Mouse (Mus musculus) midbrain, embryonic 13.5 days (tissue): Measurements from ENCODE around the gene Tdrd3. TPM values are rescaled to one million over a fixed set of nuclear protein-coding genes. Genes with fewer than 3 reads are reported as not detected.

Experiments
- ATAC-seq: fragments of 200-750 bp; cut with Nextera tagmentation; 2 replicates; pipeline ENCODE4 v1.8.0; 2017; ENCODE audit warnings: mild to moderate bottlenecking, moderate TSS enrichment, moderate library complexity
- H3K27ac ChIP-seq: fragments of 300-500 bp; sonication (generic); 2 replicates; pipeline ENCODE4 v1.5.1; 2015; ENCODE audit warnings: inconsistent platforms, mild to moderate bottlenecking, moderate library complexity
- H3K27me3 ChIP-seq: fragments of 300-500 bp; sonication (generic); 2 replicates; pipeline ENCODE4 v1.6.1; 2015; ENCODE audit warnings: mild to moderate bottlenecking, inconsistent platforms
- H3K36me3 ChIP-seq: fragments of 300-500 bp; sonication (generic); 2 replicates; pipeline ENCODE4 v1.6.1; 2015; ENCODE audit warnings: mild to moderate bottlenecking, inconsistent platforms
- H3K4me1 ChIP-seq: fragments of 300-500 bp; sonication (generic); replicated peaks from 2 replicates; pipeline ENCODE4 v1.6.1; 2015; ENCODE audit warnings: inconsistent platforms
- H3K4me2 ChIP-seq: fragments of 300-500 bp; sonication (generic); replicated peaks from 2 replicates; pipeline ENCODE4 v1.6.1; 2015; ENCODE audit warnings: moderate library complexity, mild to moderate bottlenecking, inconsistent platforms
- H3K4me3 ChIP-seq: fragments of 300-500 bp; sonication (generic); replicated peaks from 2 replicates; pipeline ENCODE4 v1.5.1; 2015; ENCODE audit warnings: mild to moderate bottlenecking, inconsistent platforms
- H3K9ac ChIP-seq: fragments of 300-500 bp; sonication (generic); replicated peaks from 2 replicates; pipeline ENCODE4 v1.6.1; 2015; ENCODE audit warnings: mild to moderate bottlenecking, inconsistent platforms
- H3K9me3 ChIP-seq: fragments of 300-500 bp; sonication (generic); 2 replicates; pipeline ENCODE4 v1.6.1; 2016; ENCODE audit warnings: mild to moderate bottlenecking, inconsistent platforms
- WGBS: fragments of 180-500 bp; shearing (Covaris S2); methylation state at CpG from one replicate; pipeline ENCODE4 v1.1.7; 2015; 5-methylcytosine and 5-hydroxymethylcytosine counted together
- polyA plus RNA-seq: library from polyadenylated mRNA; unstranded; fragments of >200 nt; fragmentation: Nextera tagmentation; extraction: Ambion mirVana; gene quantifications from 2 replicates; pipeline ENCODE4 v1.2.1, GENCODE M21; 2015

Gene Tdrd3
- polyA plus RNA-seq, 1 experiment from 2014 or later = 45.5 TPM

- H3K9ac ChIP-seq = no peak overlapping the region
- H3K9me3 ChIP-seq = no peaks in the 10 kb centered on the region
- no peak overlapping the region for H3K4me3 ChIP-seq
- peaks cover 23% of the 10 kb centered on the region for H3K4me1 ChIP-seq
- H3K27me3 ChIP-seq = no peaks in the 10 kb centered on the region
- H3K4me2 ChIP-seq = no peak overlapping the region
- H3K27ac ChIP-seq = no peak overlapping the region
- no peak for ATAC-seq
- no peaks in the 10 kb centered on the region for H3K36me3 ChIP-seq
- WGBS = 95% methylated on average over 3 of the region's 3 CpGs
Measured at GRCm38 (mm10) chr14:87422432-87422831, 6.0 kb downstream of the Tdrd3 start.

DNA sequence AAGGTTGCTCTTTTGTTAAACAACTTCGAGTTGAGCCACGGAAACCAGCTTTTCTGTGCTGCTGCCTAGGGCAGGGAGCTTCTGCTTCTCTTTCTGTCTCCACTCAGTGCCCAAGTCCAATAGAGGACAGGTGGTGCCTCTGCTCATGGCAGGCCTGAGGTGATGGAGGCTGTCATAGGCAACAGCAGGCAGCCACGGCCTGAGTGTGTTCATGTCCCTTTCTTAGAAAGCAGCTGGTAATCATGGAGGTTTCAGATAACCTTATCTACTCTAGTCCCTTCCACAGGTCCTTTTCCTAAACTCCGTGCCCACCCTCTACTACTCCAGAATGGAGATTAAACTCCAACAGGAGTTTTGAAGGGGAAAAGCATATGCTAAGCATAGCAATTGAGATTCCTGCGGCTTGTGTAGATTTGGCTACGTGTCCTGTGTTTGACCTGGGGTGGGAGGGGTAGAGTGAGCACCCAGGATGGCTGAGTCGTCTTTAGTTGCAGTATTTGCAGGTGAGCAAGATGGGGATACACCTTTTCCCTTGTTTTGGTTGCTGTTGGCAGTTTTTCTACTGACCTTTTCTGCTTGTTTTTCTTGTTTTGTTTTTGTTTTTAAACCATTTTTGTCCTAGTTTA, 10.0 kb downstream of the Tdrd3 start:
- no peak overlapping the region for H3K4me2 ChIP-seq
- no peak overlapping the region for H3K27ac ChIP-seq
- no peaks in the 10 kb centered on the region for H3K27me3 ChIP-seq
- H3K9ac ChIP-seq = no peak overlapping the region
- 77% methylated on average over 7 of the region's 7 CpGs for WGBS
- ATAC-seq = 0 out of 2 replicates have a peak, but pooled peaks have one; percentile 66
- no peaks in the 10 kb centered on the region for H3K4me1 ChIP-seq
- no peaks in the 10 kb centered on the region for H3K9me3 ChIP-seq
- H3K4me3 ChIP-seq = no peak overlapping the region
- no peaks in the 10 kb centered on the region for H3K36me3 ChIP-seq

- 97% methylated on average over 4 of the region's 4 CpGs for WGBS
- Histone ChIP-seq H3K4me3 (no peak overlapping the region), H3K4me2 (no peak overlapping the region), H3K27me3 (no peaks in the 10 kb centered on the region), H3K9ac (no peak overlapping the region), H3K36me3 (no peaks in the 10 kb centered on the region), H3K4me1 (no peaks in the 10 kb centered on the region), H3K27ac (no peak overlapping the region), H3K9me3 (no peaks in the 10 kb centered on the region)
- no peak for ATAC-seq
Measured at GRCm38 (mm10) chr14:87427032-87427431, 10.6 kb downstream of the Tdrd3 start.

- WGBS = 87% methylated on average over 5 of the region's 5 CpGs
Measured at GRCm38 (mm10) chr14:87427659-87428289, 11.3 kb downstream of the Tdrd3 start.

DNA sequence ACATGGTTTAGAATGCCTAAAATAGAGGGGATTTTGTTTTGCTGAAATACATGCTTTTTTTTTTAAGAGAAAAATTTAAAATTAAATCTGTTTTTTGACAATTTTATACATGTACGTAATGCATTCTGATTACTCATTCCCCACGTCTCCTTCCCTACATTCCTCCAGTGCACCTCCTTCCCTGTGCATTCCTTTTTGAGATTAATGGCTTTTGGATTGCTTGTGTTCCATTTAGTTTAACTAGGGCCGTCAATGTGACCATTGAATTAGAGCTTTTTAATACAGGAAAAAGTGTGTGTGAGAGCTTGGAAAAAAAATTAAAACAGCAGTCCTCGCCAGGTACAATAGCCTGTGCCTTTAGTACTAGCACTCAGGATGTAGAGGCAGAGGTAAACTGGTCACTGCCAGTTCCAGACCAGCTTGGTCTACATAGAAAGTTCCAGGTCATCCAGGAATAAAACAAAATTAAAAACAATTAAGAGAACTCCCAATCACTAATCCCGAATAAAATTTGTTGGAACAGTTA, 17.0 kb downstream of the Tdrd3 start:
- 82% methylated on average over 5 of the region's 5 CpGs for WGBS
- Histone ChIP-seq H3K27me3 (no peaks in the 10 kb centered on the region), H3K9me3 (0 out of 2 replicates have a peak, but pooled peaks cover 2% of the 10 kb centered on the region), H3K4me3 (no peak overlapping the region), H3K4me2 (no peak overlapping the region), H3K9ac (no peak overlapping the region), H3K4me1 (no peaks in the 10 kb centered on the region), H3K27ac (no peak overlapping the region), H3K36me3 (0 out of 2 replicates have a peak, but pooled peaks cover 3% of the 10 kb centered on the region)
- ATAC-seq = no peak

More at GRCm38 (mm10) chr14:87427659-87428289, 11.3 kb downstream of the Tdrd3 start:
- H3K4me2 ChIP-seq = no peak overlapping the region
- H3K27ac ChIP-seq = no peak overlapping the region
- no peaks in the 10 kb centered on the region for H3K36me3 ChIP-seq
- no peak overlapping the region for H3K9ac ChIP-seq
- ATAC-seq = no peak
- H3K4me3 ChIP-seq = no peak overlapping the region
- no peaks in the 10 kb centered on the region for H3K9me3 ChIP-seq
- H3K4me1 ChIP-seq = no peaks in the 10 kb centered on the region
- no peaks in the 10 kb centered on the region for H3K27me3 ChIP-seq

GRCm38 (mm10) chr14:87435382-87435781, 18.9 kb downstream of the Tdrd3 start:
- WGBS = 87% methylated on average over 4 of the region's 4 CpGs
- ATAC-seq = no peak
- no peaks in the 10 kb centered on the region for H3K27me3 ChIP-seq
- H3K9me3 ChIP-seq = 0 out of 2 replicates have a peak, but pooled peaks cover 2% of the 10 kb centered on the region
- peaks cover 6% of the 10 kb centered on the region for H3K4me1 ChIP-seq
- no peak overlapping the region for H3K27ac ChIP-seq
- no peak overlapping the region for H3K9ac ChIP-seq
- 0 out of 2 replicates have a peak, but pooled peaks cover 3% of the 10 kb centered on the region for H3K36me3 ChIP-seq
- no peak overlapping the region for H3K4me3 ChIP-seq
- no peak overlapping the region for H3K4me2 ChIP-seq

GRCm38 (mm10) chr14:87439721-87440120, 23.3 kb downstream of the Tdrd3 start:
- Histone ChIP-seq H3K9me3 (0 out of 2 replicates have a peak, but pooled peaks cover 2% of the 10 kb centered on the region), H3K9ac (no peak overlapping the region), H3K4me1 (peaks cover 6% of the 10 kb centered on the region), H3K4me3 (no peak overlapping the region), H3K27ac (0 out of 2 replicates have a peak overlapping the region, but pooled peaks have one; percentile 14), H3K27me3 (no peaks in the 10 kb centered on the region), H3K36me3 (0 out of 2 replicates have a peak, but pooled peaks cover 3% of the 10 kb centered on the region), H3K4me2 (no peak overlapping the region)
- ATAC-seq = no peak
- WGBS = 3% methylated on average over 2 of the region's 2 CpGs

GRCm38 (mm10) chr14:87446331-87446913, 30.0 kb downstream of the Tdrd3 start:
- no peak for ATAC-seq
- Histone ChIP-seq H3K27ac (no peak overlapping the region), H3K9ac (no peak overlapping the region), H3K4me2 (no peak overlapping the region), H3K9me3 (no peaks in the 10 kb centered on the region), H3K4me1 (no peaks in the 10 kb centered on the region; the same call in 1 of the 2 replicates), H3K4me3 (no peak overlapping the region), H3K27me3 (no peaks in the 10 kb centered on the region), H3K36me3 (no peaks in the 10 kb centered on the region)
- 79% methylated on average over 8 of the region's 8 CpGs for WGBS

GRCm38 (mm10) chr14:87451645-87452443, 35.4 kb downstream of the Tdrd3 start:
- 0 out of 2 replicates have a peak overlapping the region, but pooled peaks have one; percentile 28 for H3K4me2 ChIP-seq

GRCm38 (mm10) chr14:87455630-87456175, 39.3 kb downstream of the Tdrd3 start:
- 72% methylated on average over 5 of the region's 5 CpGs for WGBS

More at GRCm38 (mm10) chr14:87451645-87452443, 35.4 kb downstream of the Tdrd3 start:
- peak; percentile 94 for ATAC-seq
- 4% methylated on average over 7 of the region's 7 CpGs for WGBS
- Histone ChIP-seq H3K9ac (no peak overlapping the region), H3K27me3 (no peaks in the 10 kb centered on the region), H3K4me1 (peaks cover 11% of the 10 kb centered on the region), H3K9me3 (no peaks in the 10 kb centered on the region), H3K27ac (peak overlapping the region; percentile 56; the same call in 1 of the 2 replicates), H3K4me3 (no peak overlapping the region), H3K36me3 (peaks cover 3% of the 10 kb centered on the region; the same call in 1 of the 2 replicates)

DNA sequence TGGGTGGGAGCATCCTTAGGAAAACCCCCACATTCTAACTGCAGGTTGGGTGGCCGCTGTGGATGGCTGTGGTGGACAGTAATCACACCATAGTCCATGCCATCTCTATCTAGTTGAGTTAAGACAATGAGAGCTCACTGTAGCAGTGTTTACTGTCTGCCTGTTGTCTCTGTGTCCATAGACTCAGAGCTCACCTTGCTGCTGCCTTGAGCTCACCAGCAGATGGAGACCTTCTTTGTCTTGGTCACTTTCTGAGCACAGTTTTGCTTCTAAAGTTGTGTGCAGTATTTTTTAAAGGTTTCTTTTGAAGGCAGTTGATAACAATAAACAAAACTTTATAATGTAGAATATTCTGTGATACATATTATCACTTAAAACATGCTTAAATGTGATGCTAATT, 43.3 kb downstream of the Tdrd3 start:
- Histone ChIP-seq H3K9me3 (no peaks in the 10 kb centered on the region), H3K27ac (no peak overlapping the region), H3K36me3 (0 out of 2 replicates have a peak, but pooled peaks cover 3% of the 10 kb centered on the region), H3K27me3 (no peaks in the 10 kb centered on the region), H3K9ac (no peak overlapping the region), H3K4me2 (no peak overlapping the region), H3K4me3 (no peak overlapping the region), H3K4me1 (peaks cover 10% of the 10 kb centered on the region)
- ATAC-seq = no peak
- WGBS = 92% methylated on average over 1 of the region's 1 CpGs

More at GRCm38 (mm10) chr14:87455630-87456175, 39.3 kb downstream of the Tdrd3 start:
- H3K4me3 ChIP-seq = no peak overlapping the region
- H3K9me3 ChIP-seq = no peaks in the 10 kb centered on the region
- H3K4me1 ChIP-seq = peaks cover 11% of the 10 kb centered on the region
- H3K4me2 ChIP-seq = no peak overlapping the region
- H3K27me3 ChIP-seq = no peaks in the 10 kb centered on the region
- H3K36me3 ChIP-seq = peaks cover 6% of the 10 kb centered on the region; the same call in 1 of the 2 replicates
- H3K27ac ChIP-seq = no peak overlapping the region
- ATAC-seq = 0 out of 2 replicates have a peak, but pooled peaks have one; percentile 31
- no peak overlapping the region; the same call in 1 of the 2 replicates for H3K9ac ChIP-seq
